Mouse (Mus musculus) macrophage (primary cell): Measurements from ENCODE around the gene Sema5a. TPM values are rescaled to one million over a fixed set of nuclear protein-coding genes. Genes with fewer than 3 reads are reported as not detected.

Experiments used
- H3K27ac ChIP-seq: fragments of 350-480 bp; formaldehyde crosslinking; 2 replicates; pipeline ENCODE4 v1.9.0; 2021
- H3K36me3 ChIP-seq: fragments of 350-480 bp; formaldehyde crosslinking; 2 replicates; pipeline ENCODE4 v1.9.0; 2021; ENCODE audit errors: inconsistent target
- H3K4me3 ChIP-seq: fragments of 350-480 bp; formaldehyde crosslinking; 2 replicates; pipeline ENCODE4 v1.9.0; 2021; ENCODE audit errors: inconsistent target
- H3K79me2 ChIP-seq: fragments of 350-480 bp; formaldehyde crosslinking; 2 replicates; pipeline ENCODE4 v1.9.0; 2021; ENCODE audit errors: inconsistent target
- WGBS: methylation state at CpG from one replicate; pipeline ENCODE4 v1.1.7; 2026; ENCODE audit warnings: inconsistent platforms; ENCODE audit not compliant: missing documents; 5-methylcytosine and 5-hydroxymethylcytosine counted together
- polyA plus RNA-seq: library from polyadenylated mRNA; stranded (reverse); fragments of 250-400 nt; gene quantifications from 3 replicates; pipeline ENCODE4 v1.2.4, GENCODE M21; 2018; ENCODE audit warnings: inconsistent platforms

Sema5a gene
- polyA plus RNA-seq, 1 experiment from 2014 or later = not detected

GRCm38 (mm10) chr15:32241666-32242065, 2.9 kb upstream of the Sema5a start:
- WGBS = 50% methylated on average over 5 of the region's 6 CpGs
- H3K27ac ChIP-seq = no peak overlapping the region
- H3K36me3 ChIP-seq = no peaks in the 10 kb centered on the region
- no peak overlapping the region for H3K4me3 ChIP-seq
- no peaks in the 10 kb centered on the region for H3K79me2 ChIP-seq

GRCm38 (mm10) chr15:32243096-32243785, 1.4 kb upstream of the Sema5a start:
- Histone ChIP-seq H3K79me2 (no peaks in the 10 kb centered on the region), H3K4me3 (no peak overlapping the region), H3K27ac (no peak overlapping the region), H3K36me3 (no peaks in the 10 kb centered on the region)
- 80% methylated on average over 12 of the region's 12 CpGs for WGBS

- no peaks in the 10 kb centered on the region for H3K36me3 ChIP-seq
- no peak overlapping the region for H3K4me3 ChIP-seq
- H3K27ac ChIP-seq = no peak overlapping the region
- WGBS = 68% methylated on average over 7 of the region's 7 CpGs
- no peaks in the 10 kb centered on the region for H3K79me2 ChIP-seq
Observed at GRCm38 (mm10) chr15:32243824-32244223, 786 bp upstream of the Sema5a start.

- 1% methylated on average over 52 of the region's 52 CpGs for WGBS
- H3K4me3 ChIP-seq = no peak overlapping the region
- no peak overlapping the region for H3K27ac ChIP-seq
Observed at GRCm38 (mm10) chr15:32244956-32245836, 586 bp downstream of the Sema5a start.

GRCm38 (mm10) chr15:32245837-32246670, 1.4 kb downstream of the Sema5a start:
- no peak overlapping the region for H3K4me3 ChIP-seq
- H3K79me2 ChIP-seq = no peaks in the 10 kb centered on the region
- 3% methylated on average over 47 of the region's 47 CpGs for WGBS
- no peaks in the 10 kb centered on the region for H3K36me3 ChIP-seq
- H3K27ac ChIP-seq = no peak overlapping the region

More at GRCm38 (mm10) chr15:32244956-32245836, 586 bp downstream of the Sema5a start:
- no peaks in the 10 kb centered on the region for H3K79me2 ChIP-seq
- H3K36me3 ChIP-seq = no peaks in the 10 kb centered on the region

GRCm38 (mm10) chr15:32247281-32247680, 2.7 kb downstream of the Sema5a start:
- no peaks in the 10 kb centered on the region for H3K36me3 ChIP-seq
- no peak overlapping the region for H3K27ac ChIP-seq
- H3K4me3 ChIP-seq = no peak overlapping the region
- 73% methylated on average over 5 of the region's 5 CpGs for WGBS
- no peaks in the 10 kb centered on the region for H3K79me2 ChIP-seq

GRCm38 (mm10) chr15:32254806-32255205, 10.2 kb downstream of the Sema5a start:
- Histone ChIP-seq H3K27ac (no peak overlapping the region), H3K79me2 (no peaks in the 10 kb centered on the region), H3K4me3 (no peak overlapping the region), H3K36me3 (no peaks in the 10 kb centered on the region)
- WGBS = 69% methylated on average over 2 of the region's 2 CpGs

- Histone ChIP-seq H3K4me3 (no peak overlapping the region), H3K79me2 (no peaks in the 10 kb centered on the region)
- 85% methylated on average over 8 of the region's 8 CpGs for WGBS
Observed at GRCm38 (mm10) chr15:32257340-32257739, 12.7 kb downstream of the Sema5a start.

GRCm38 (mm10) chr15:32257886-32258319, 13.3 kb downstream of the Sema5a start:
- Histone ChIP-seq H3K79me2 (no peaks in the 10 kb centered on the region), H3K36me3 (no peaks in the 10 kb centered on the region), H3K4me3 (no peak overlapping the region), H3K27ac (no peak overlapping the region)
- 80% methylated on average over 7 of the region's 7 CpGs for WGBS

More at GRCm38 (mm10) chr15:32257340-32257739, 12.7 kb downstream of the Sema5a start:
- H3K27ac ChIP-seq = no peak overlapping the region
- H3K36me3 ChIP-seq = no peaks in the 10 kb centered on the region

GRCm38 (mm10) chr15:32259362-32260096, 14.9 kb downstream of the Sema5a start:
- H3K79me2 ChIP-seq = no peaks in the 10 kb centered on the region
- H3K36me3 ChIP-seq = no peaks in the 10 kb centered on the region
- WGBS = 78% methylated on average over 5 of the region's 5 CpGs
- H3K27ac ChIP-seq = no peak overlapping the region
- H3K4me3 ChIP-seq = no peak overlapping the region

- WGBS = 80% methylated on average over 5 of the region's 5 CpGs
- Histone ChIP-seq H3K4me3 (no peak overlapping the region), H3K27ac (no peak overlapping the region), H3K79me2 (no peaks in the 10 kb centered on the region), H3K36me3 (no peaks in the 10 kb centered on the region)
Observed at GRCm38 (mm10) chr15:32260942-32261341, 16.3 kb downstream of the Sema5a start.

GRCm38 (mm10) chr15:32263651-32264050, 19.0 kb downstream of the Sema5a start:
- Histone ChIP-seq H3K36me3 (no peaks in the 10 kb centered on the region), H3K27ac (no peak overlapping the region), H3K4me3 (no peak overlapping the region), H3K79me2 (no peaks in the 10 kb centered on the region)
- 84% methylated on average over 3 of the region's 3 CpGs for WGBS

GRCm38 (mm10) chr15:32264822-32265377, 20.3 kb downstream of the Sema5a start:
- 91% methylated on average over 7 of the region's 7 CpGs for WGBS
- no peak overlapping the region for H3K4me3 ChIP-seq

More at GRCm38 (mm10) chr15:32264822-32265377, 20.3 kb downstream of the Sema5a start:
- H3K27ac ChIP-seq = no peak overlapping the region
- H3K36me3 ChIP-seq = no peaks in the 10 kb centered on the region
- no peaks in the 10 kb centered on the region for H3K79me2 ChIP-seq
